8 mouse cellular contexts compared by ENCODE assay signal in the genomic region with DNA sequence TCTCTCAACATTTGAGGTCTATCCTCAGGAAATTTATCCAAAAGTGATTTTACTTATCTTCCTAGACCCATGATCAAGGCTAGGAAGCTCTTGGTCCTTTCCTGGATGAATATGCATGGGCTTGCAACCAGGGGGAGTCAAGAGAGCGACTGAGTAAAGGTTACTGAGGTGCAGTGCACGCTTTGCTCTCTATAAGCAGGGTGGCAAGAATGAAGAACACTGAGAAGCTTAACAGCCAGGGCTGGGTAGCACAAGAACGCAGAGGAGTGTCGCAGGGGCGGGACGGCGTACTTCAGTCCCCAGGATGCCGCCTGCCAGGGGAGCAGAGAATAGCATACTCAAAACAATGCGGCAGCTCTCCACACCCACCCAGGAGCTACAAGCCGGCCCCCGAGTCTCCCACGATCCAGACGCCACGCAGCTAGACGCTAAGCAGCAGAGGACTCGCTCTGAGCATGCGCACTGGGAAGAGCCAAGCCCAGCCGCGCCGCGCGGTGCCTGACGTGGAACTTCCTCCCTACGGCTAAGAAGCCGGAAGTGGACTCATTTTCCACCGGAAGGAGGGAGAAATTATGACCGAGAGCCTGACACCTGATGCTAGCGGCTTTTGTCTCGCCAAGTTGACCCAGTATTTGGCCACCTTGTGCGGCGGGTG. TPM values are rescaled to one million over a fixed set of nuclear protein-coding genes. Genes with fewer than 3 reads are reported as not detected.
DNase-seq lines count a peak whose midpoint lies in the region; ATAC-seq and TF ChIP-seq lines count a peak whose summit lies in the region.

No protein-coding gene starts in this region.

- no peak for TF ChIP-seq CTCF in MEL (IDR thresholded peaks at IDR 0.05 in 2 of 3, conservative IDR thresholded peaks at IDR 0.05 in 1 of 3; ENCODE audit: control insufficient read depth in 1 of 3, insufficient read depth in 1 of 3, low read depth in 2 of 3, low read length in 3 of 3, poor library complexity in 1 of 3, severe bottlenecking in 1 of 3)
- TF ChIP-seq CTCF in cerebellum, adult 2 months (IDR thresholded peaks at IDR 0.05; ENCODE audit: borderline replicate concordance, insufficient read depth, low read depth, low read length), result no peak
- TF ChIP-seq CTCF in lung, postnatal 0 days (IDR thresholded peaks at IDR 0.05), result no peak; the same call in none of the 2 replicates

- peak overlapping the region; percentile 77 for H3K4me2 ChIP-seq in lung, postnatal 0 days (replicated peaks; ENCODE audit: low read depth, low read length)

- no peak for TF ChIP-seq EP300 in MEL (IDR thresholded peaks at IDR 0.05; ENCODE audit: low read depth in 1 of 2, low read length in 2 of 2)
- no peak for TF ChIP-seq EP300 in lung, postnatal 0 days (IDR thresholded peaks at IDR 0.05)

- peaks cover 1 to 4% of the 10 kb centered on the region in 2 experiments; a peak in 2 of 4 replicates for H3K36me3 ChIP-seq in MEL (ENCODE audit: control insufficient read depth in 1 of 2, insufficient read depth in 2 of 2, low read length in 2 of 2)
- H3K36me3 ChIP-seq in hindbrain, embryonic 10.5 days, result peaks cover 35% of the 10 kb centered on the region
- H3K36me3 ChIP-seq in lung, postnatal 0 days (ENCODE audit: insufficient read depth, low read length), result no peaks in the 10 kb centered on the region

- WGBS in cerebellum, adult 2 months, result under 1% methylated on average over 31 of the region's 31 CpGs
- under 1% methylated on average over 31 of the region's 31 CpGs for WGBS in hindbrain, embryonic 10.5 days
- WGBS in lung, postnatal 0 days, result under 1% methylated on average over 31 of the region's 31 CpGs

- TF ChIP-seq RAD21 in MEL (IDR thresholded peaks at IDR 0.05; ENCODE audit: low read depth, low read length), result no peak

- H3K9ac ChIP-seq in MEL (ENCODE audit: control insufficient read depth, low read depth, low read length, poor library complexity, severe bottlenecking), result peak overlapping the region; percentile 77
- H3K9ac ChIP-seq in lung, postnatal 0 days (replicated peaks; ENCODE audit: low read depth), result peak overlapping the region; percentile 43

- peak; percentile 99 for ATAC-seq in lung, postnatal 0 days

- H3K27me3 ChIP-seq in MEL (ENCODE audit: control insufficient read depth in 1 of 2, insufficient read depth in 2 of 2, low read length in 2 of 2), result peaks cover 0 to 2% of the 10 kb centered on the region in 2 experiments; a peak in 2 of 4 replicates
- no peaks in the 10 kb centered on the region for H3K27me3 ChIP-seq in cerebellum, adult 2 months (ENCODE audit: control insufficient read depth, insufficient read depth, low read length)
- no peaks in the 10 kb centered on the region for H3K27me3 ChIP-seq in hindbrain, embryonic 10.5 days (ENCODE audit: insufficient read depth, poor library complexity, severe bottlenecking)
- no peaks in the 10 kb centered on the region for H3K27me3 ChIP-seq in lung, postnatal 0 days (replicated peaks; ENCODE audit: insufficient read depth, low read length)

- H3K4me3 ChIP-seq in MEL (ENCODE audit: control insufficient read depth in 1 of 2, insufficient read depth in 1 of 2, low read depth in 2 of 2, low read length in 2 of 2), result peak overlapping the region; percentile 76 to 77
- H3K4me3 ChIP-seq in cerebellum, adult 2 months (replicated peaks; ENCODE audit: insufficient read depth, low read depth, low read length), result peak overlapping the region; percentile 90
- peak overlapping the region; percentile 75 for H3K4me3 ChIP-seq in hindbrain, embryonic 10.5 days
- peak overlapping the region; percentile 68 for H3K4me3 ChIP-seq in lung, postnatal 0 days (ENCODE audit: low read depth, low read length)

- peak; percentile 87 for DNase-seq in MEL (ENCODE audit: low read depth, low spot score)
- peak; percentile 91 to 92 for DNase-seq in cerebellum, adult 2 months
- DNase-seq in forelimb bud, embryonic 11.5 days (ENCODE audit: low read depth, low spot score), result peak; percentile 94
- DNase-seq in hindbrain, embryonic 10.5 days (ENCODE audit: low spot score), result peak; percentile 96
- peak; percentile 92 for DNase-seq in layer of hippocampus, adult 9-11 months
- peak; percentile 98 for DNase-seq in lung, postnatal 0 days (ENCODE audit: low spot score)
- peak; percentile 82 for DNase-seq in ovary, postnatal 14 days (ENCODE audit: low spot score)
- DNase-seq in thymus, postnatal 14 days, result peak; percentile 91

- TF ChIP-seq POLR2A in MEL (IDR thresholded peaks at IDR 0.05; ENCODE audit: control insufficient read depth in 1 of 2, insufficient read depth in 1 of 2, low read depth in 1 of 2, low read length in 2 of 2, poor library complexity in 1 of 2), result peak; percentile 74 to 91
- peak; percentile 98 for TF ChIP-seq POLR2A in cerebellum, adult 2 months (IDR thresholded peaks at IDR 0.05; ENCODE audit: borderline replicate concordance, insufficient read depth, low read length)

- H3K79me2 ChIP-seq in MEL (ENCODE audit: control insufficient read depth, insufficient read depth, low read length, poor library complexity), result peaks cover 5% of the 10 kb centered on the region

- H3K9me3 ChIP-seq in MEL (replicated peaks; ENCODE audit: insufficient read depth, low read length), result no peaks in the 10 kb centered on the region
- H3K9me3 ChIP-seq in hindbrain, embryonic 10.5 days, result no peaks in the 10 kb centered on the region
- H3K9me3 ChIP-seq in lung, postnatal 0 days (ENCODE audit: low read length), result no peaks in the 10 kb centered on the region

- peaks cover 0 to 3% of the 10 kb centered on the region in 2 experiments; a peak in 1 of 4 replicates for H3K4me1 ChIP-seq in MEL (ENCODE audit: control insufficient read depth in 1 of 2, insufficient read depth in 2 of 2, low read length in 2 of 2)
- H3K4me1 ChIP-seq in cerebellum, adult 2 months (ENCODE audit: control insufficient read depth, insufficient read depth, low read length), result peaks cover 3% of the 10 kb centered on the region; the same call in 1 of the 2 replicates
- peaks cover 18% of the 10 kb centered on the region for H3K4me1 ChIP-seq in hindbrain, embryonic 10.5 days (replicated peaks)
- peaks cover 5% of the 10 kb centered on the region; the same call in 1 of the 2 replicates for H3K4me1 ChIP-seq in lung, postnatal 0 days (ENCODE audit: insufficient read depth, low read depth, low read length)

- H3K27ac ChIP-seq in MEL (ENCODE audit: control insufficient read depth, low read depth, low read length), result peak overlapping the region; percentile 30
- H3K27ac ChIP-seq in cerebellum, adult 2 months (ENCODE audit: insufficient read depth, low read length), result peak overlapping the region; percentile 62
- peak overlapping the region; percentile 97 for H3K27ac ChIP-seq in hindbrain, embryonic 10.5 days
- peak overlapping the region; percentile 88 for H3K27ac ChIP-seq in lung, postnatal 0 days (ENCODE audit: low read length)

TF ChIP-seq in MEL, 35 proteins besides CTCF, POLR2A, EP300 and RAD21 (continues in another document):
- peak; percentile 69 for TF ChIP-seq SIN3A (IDR thresholded peaks at IDR 0.05; ENCODE audit: low read length)
- no peak for TF ChIP-seq JUND (IDR thresholded peaks at IDR 0.05; ENCODE audit: low read depth, low read length)
- 0 out of 2 replicates have a peak, but pooled peaks have one; percentile 37 for TF ChIP-seq MYC (IDR thresholded peaks at IDR 0.05; ENCODE audit: low read depth, low read length)
- TF ChIP-seq HCFC1 (IDR thresholded peaks at IDR 0.05; ENCODE audit: low read depth, low read length), result peak; percentile 75
- TF ChIP-seq UBTF (IDR thresholded peaks at IDR 0.05; ENCODE audit: borderline replicate concordance, insufficient read depth, low read depth, low read length), result no peak
- peak; percentile 59 for TF ChIP-seq TBP (IDR thresholded peaks at IDR 0.05; ENCODE audit: low read depth, low read length)
- peak; percentile 73 for TF ChIP-seq ELF1 (IDR thresholded peaks at IDR 0.05; ENCODE audit: low read depth, low read length)
- no peak for TF ChIP-seq POLR2AphosphoS5 (IDR thresholded peaks at IDR 0.05; ENCODE audit: borderline replicate concordance, low read depth, low read length)
- TF ChIP-seq SMC3 (IDR thresholded peaks at IDR 0.05; ENCODE audit: low read depth, low read length), result no peak
- TF ChIP-seq ZC3H11A (IDR thresholded peaks at IDR 0.05; ENCODE audit: low read depth, low read length), result no peak
- TF ChIP-seq USF2 (IDR thresholded peaks at IDR 0.05; ENCODE audit: borderline replicate concordance in 1 of 2, insufficient read depth in 1 of 2, low read depth in 1 of 2, low read length in 2 of 2), result no peak
- TF ChIP-seq TCF12 (IDR thresholded peaks at IDR 0.05; ENCODE audit: low read depth, low read length), result 0 out of 2 replicates have a peak, but pooled peaks have one; percentile 22

RNA-seq across cellular contexts. Expression of a gene that starts 25.1 kb away (rescaled TPM):
- total RNA-seq in MEL (2012; rRNA removed), result not detected in 2 replicates
- polyA plus RNA-seq in MEL (2012; ENCODE audit: insufficient read depth in 1 of 2, insufficient read length in 2 of 2, low read depth in 1 of 2, low replicate concordance in 2 of 2, missing spikeins in 1 of 2), result not detected
- polyA plus RNA-seq in cerebellum, adult 2 months (2012; rRNA removed), result not detected in 2 replicates
- polyA plus RNA-seq in hindbrain, embryonic 10.5 days (2016; fragmentation: Nextera tagmentation; extraction: Ambion mirVana), result 0.39 and 0.73 TPM in 2 replicates
- polyA plus RNA-seq in lung, postnatal 0 days (2015; fragmentation: Nextera tagmentation; extraction: Ambion mirVana), result not detected in 2 replicates

RNA-seq across cellular contexts. Expression of a gene that starts 29.4 kb away (rescaled TPM):
- total RNA-seq in MEL (2012; rRNA removed), result not detected in 2 replicates
- polyA plus RNA-seq in MEL (2012; ENCODE audit: insufficient read depth in 1 of 2, insufficient read length in 2 of 2, low read depth in 1 of 2, low replicate concordance in 2 of 2, missing spikeins in 1 of 2), result not detected
- polyA plus RNA-seq in cerebellum, adult 2 months (2012; rRNA removed), result 139 and 141 TPM in 2 replicates
- polyA plus RNA-seq in hindbrain, embryonic 10.5 days (2016; fragmentation: Nextera tagmentation; extraction: Ambion mirVana), result 20.6 and 44.7 TPM in 2 replicates
- polyA plus RNA-seq in lung, postnatal 0 days (2015; fragmentation: Nextera tagmentation; extraction: Ambion mirVana), result 0.12 and 0.23 TPM in 2 replicates

RNA-seq across cellular contexts. Expression of a gene that starts 43.6 kb away (rescaled TPM):
- not detected in 2 replicates for total RNA-seq in MEL (2012; rRNA removed)
- under 1 TPM in 1 of 2 experiments, not detected in 1; 0.03 TPM for polyA plus RNA-seq in MEL (2012; ENCODE audit: insufficient read depth in 1 of 2, insufficient read length in 2 of 2, low read depth in 1 of 2, low replicate concordance in 2 of 2, missing spikeins in 1 of 2)
- polyA plus RNA-seq in cerebellum, adult 2 months (2012; rRNA removed), result 0.16 and 0.26 TPM in 2 replicates
- polyA plus RNA-seq in hindbrain, embryonic 10.5 days (2016; fragmentation: Nextera tagmentation; extraction: Ambion mirVana), result 0.07 and 0.54 TPM in 2 replicates
- polyA plus RNA-seq in lung, postnatal 0 days (2015; fragmentation: Nextera tagmentation; extraction: Ambion mirVana), result 1.0 and 1.4 TPM in 2 replicates

RNA-seq across cellular contexts. Expression of a gene that starts 47.9 kb away (rescaled TPM):
- 9.4 and 11.1 TPM in 2 replicates for total RNA-seq in MEL (2012; rRNA removed)
- polyA plus RNA-seq in MEL (2012; ENCODE audit: insufficient read depth in 1 of 2, insufficient read length in 2 of 2, low read depth in 1 of 2, low replicate concordance in 2 of 2, missing spikeins in 1 of 2), result 10 to 100 TPM in 1 of 2 experiments, not detected in 1; 22.9 TPM
- 28.6 and 29.4 TPM in 2 replicates for polyA plus RNA-seq in cerebellum, adult 2 months (2012; rRNA removed)
- 2.9 and 4.2 TPM in 2 replicates for polyA plus RNA-seq in hindbrain, embryonic 10.5 days (2016; fragmentation: Nextera tagmentation; extraction: Ambion mirVana)
- 7.2 and 8.1 TPM in 2 replicates for polyA plus RNA-seq in lung, postnatal 0 days (2015; fragmentation: Nextera tagmentation; extraction: Ambion mirVana)

Comparison
In these comparisons a context has a peak if more than half of its experiments do, and no peak if none do; other contexts are left out.
1. Peak in every context shown above with its lines: DNase-seq, ATAC-seq, H3K4me3 ChIP-seq and H3K27ac ChIP-seq.
2. H3K27ac ChIP-seq: peak in every context shown above with its lines; median percentile 97 in hindbrain, embryonic 10.5 days; 88 in lung, postnatal 0 days; 62 in cerebellum, adult 2 months; 30 in MEL.
3. RNA of a gene that starts 29.4 kb away (polyA plus RNA-seq): 139 to 141 TPM in cerebellum, adult 2 months and 20.6 to 44.7 TPM in hindbrain, embryonic 10.5 days; 0.12 to 0.23 TPM in lung, postnatal 0 days and not detected in MEL; every median in the first group is over 10 times any median in the second.